Mouse (Mus musculus): ENCODE results near the gene Gm11213.

Gene Gm11213

DNA sequence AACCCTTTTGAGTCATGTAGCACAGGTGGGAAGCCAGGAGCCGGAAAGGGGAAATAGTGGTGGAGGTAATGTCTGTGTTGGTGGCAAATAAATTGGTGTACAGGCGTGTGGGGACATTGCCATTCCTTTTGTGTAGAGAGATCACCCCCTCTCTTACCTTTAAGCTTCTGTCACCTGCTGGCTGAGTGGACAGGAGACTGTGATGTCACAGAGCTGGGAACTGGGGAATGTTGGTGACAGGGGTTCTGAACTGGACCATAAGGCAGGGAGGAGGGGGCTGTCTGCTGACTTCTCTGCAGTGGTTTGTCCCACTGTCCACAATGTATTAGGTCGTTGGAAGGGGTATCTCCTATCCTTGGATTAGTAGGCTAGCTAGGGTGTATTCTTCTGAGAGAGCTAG lies at the start of gene Gm11213:
TSS of gene Gm11213 (minus strand) at position 317 of the 400 bp plus-strand sequence.
- no peak for DNase-seq (ENCODE audit: inconsistent age in 2 of 2, low spot score in 1 of 2)

GRCm38 (mm10) chr4:63654381-63654780 lies 49.3 kb upstream of the Gm11213 start:
- DNase-seq (ENCODE audit: inconsistent age in 2 of 2, low spot score in 1 of 2): no peak

DNA sequence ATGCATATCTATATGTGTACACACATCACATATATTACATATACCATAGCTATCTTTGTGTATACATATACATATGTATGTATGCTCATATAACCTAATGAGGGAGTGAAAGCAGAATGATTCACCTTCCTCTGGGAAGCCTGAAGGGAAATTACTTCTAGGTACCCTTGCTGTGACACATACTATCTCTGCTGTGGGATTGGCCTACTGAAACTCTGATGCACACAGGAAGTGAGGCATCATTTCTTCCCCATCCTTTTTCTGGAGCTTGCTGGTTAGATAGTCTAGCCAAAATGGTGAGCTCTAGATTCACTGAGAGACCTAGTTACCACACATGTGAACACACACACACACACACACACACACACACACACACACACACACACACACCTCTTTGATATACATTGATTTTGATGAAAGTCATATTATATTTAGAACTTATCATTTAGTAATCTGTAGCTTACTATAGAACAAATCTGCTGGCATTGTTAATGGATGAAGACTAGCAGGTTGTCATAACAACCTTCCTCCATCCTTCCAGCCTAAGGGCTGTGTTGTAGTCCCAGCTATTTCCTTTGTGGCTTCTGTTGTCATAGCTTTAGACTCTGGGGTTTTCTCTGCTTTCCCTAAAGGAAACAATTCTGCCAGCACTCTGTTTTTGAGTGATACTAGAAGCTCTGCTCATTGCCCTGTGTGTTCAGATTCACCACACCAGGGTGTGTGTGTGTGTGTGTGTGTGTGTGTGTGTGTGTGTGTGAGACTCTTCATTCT lies 39.1 kb upstream of the Gm11213 start:
- DNase-seq (ENCODE audit: inconsistent age in 2 of 2, low spot score in 1 of 2): no peak

DNA sequence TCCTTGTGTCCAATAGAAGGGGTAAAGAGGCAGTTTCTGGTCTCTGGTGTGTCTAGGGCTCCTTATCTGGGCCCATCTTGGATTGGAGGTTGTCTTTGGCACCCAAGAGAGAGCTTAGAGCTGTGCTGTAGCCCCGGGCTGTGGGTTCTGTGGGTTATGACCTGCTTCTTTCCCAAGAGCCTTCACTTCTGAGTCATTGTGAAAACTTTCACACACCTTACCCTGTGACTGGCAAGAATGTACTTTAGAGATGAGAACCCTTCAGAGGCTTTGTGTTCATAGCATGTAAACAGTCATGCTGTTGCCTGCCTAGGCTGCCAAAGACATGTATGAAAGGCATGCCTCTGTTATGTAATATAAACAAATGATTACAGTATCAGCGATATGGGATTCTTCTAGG lies 34.8 kb upstream of the Gm11213 start:
- DNase-seq (ENCODE audit: inconsistent age in 2 of 2, low spot score in 1 of 2): no peak

DNA sequence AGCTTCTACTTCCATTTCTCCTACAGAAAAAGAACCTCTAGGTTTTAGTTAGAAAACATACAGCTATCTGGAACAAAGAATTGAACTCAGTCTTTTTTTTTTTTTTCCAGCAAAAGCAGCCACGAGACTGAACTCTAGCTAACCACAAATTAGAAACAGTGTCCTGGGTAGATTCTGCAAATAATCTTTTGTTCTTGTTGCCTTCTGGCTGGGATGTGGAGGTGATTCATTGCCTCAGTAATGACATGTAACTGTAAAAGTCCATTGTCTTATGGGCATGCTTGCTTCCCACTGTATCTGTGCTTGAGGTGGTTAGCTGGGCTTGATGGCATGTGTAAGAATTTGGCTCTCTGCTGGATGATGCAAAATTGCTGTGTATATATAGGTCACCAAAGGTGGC lies 33.5 kb upstream of the Gm11213 start:
- DNase-seq (ENCODE audit: inconsistent age in 2 of 2, low spot score in 1 of 2): no peak

- DNase-seq (ENCODE audit: inconsistent age in 2 of 2, low spot score in 1 of 2): no peak
Observed at GRCm38 (mm10) chr4:63633181-63633580, 28.1 kb upstream of the Gm11213 start.

GRCm38 (mm10) chr4:63627111-63627510 lies 22.1 kb upstream of the Gm11213 start:
- no peak for DNase-seq (ENCODE audit: inconsistent age in 2 of 2, low spot score in 1 of 2)

- peak in 1 of 2 experiments; percentile 43 for DNase-seq (ENCODE audit: inconsistent age in 2 of 2, low spot score in 1 of 2)
Observed at GRCm38 (mm10) chr4:63625563-63626080, 20.6 kb upstream of the Gm11213 start.

- DNase-seq (ENCODE audit: inconsistent age in 2 of 2, low spot score in 1 of 2): peak in 1 of 2 experiments; percentile 54
Observed at GRCm38 (mm10) chr4:63622378-63622835, 17.3 kb upstream of the Gm11213 start, which contains the start of gene Tex48. Tex48 (minus strand) TSS chr4:63622428.

DNA sequence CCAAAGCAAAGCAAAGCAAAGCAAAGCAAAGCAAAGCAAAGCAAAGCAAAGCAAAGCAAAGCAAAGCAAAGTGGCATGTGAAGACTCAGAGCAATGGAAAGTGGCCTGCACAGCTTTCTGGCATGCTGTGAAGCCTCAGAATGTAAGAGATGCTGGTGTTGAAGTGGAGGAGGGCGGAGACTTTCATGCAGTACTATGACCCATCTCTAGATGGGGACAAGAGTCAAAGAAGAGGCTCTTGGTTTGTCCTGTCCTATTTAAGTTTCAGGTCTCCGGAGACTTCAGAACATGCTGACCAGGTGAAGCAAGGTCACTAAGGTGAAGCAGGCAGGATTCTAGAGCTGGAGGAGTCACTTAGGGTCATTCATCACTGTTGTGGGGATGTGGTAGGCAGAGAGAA lies 16.8 kb upstream of the Gm11213 start:
- no peak for DNase-seq (ENCODE audit: inconsistent age in 2 of 2, low spot score in 1 of 2)

GRCm38 (mm10) chr4:63608391-63608790 lies 3.3 kb upstream of the Gm11213 start:
- DNase-seq (ENCODE audit: inconsistent age in 2 of 2, low spot score in 1 of 2): no peak

GRCm38 (mm10) chr4:63605968-63606367 lies 907 bp upstream of the Gm11213 start:
- DNase-seq (ENCODE audit: inconsistent age in 2 of 2, low spot score in 1 of 2): no peak

DNA sequence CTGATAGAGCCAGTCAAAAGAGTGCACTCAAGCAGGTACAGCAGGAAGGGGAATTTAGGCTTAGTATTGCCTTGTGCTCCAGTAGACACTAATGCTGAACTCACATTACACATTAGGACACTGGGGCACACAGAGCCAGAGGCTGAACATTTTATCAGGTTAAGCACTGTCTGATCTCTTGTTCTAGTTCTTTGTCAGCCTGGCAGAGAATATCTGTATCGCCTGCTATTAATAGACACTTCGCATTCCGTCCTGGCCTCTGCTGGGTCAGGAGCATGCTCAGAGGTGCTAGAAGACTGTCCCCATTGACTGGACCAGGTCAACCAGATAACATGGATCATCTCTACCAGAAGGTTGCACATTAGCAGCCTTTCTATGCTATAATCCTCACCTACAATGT lies 484 bp upstream of the Gm11213 start:
- no peak for DNase-seq (ENCODE audit: inconsistent age in 2 of 2, low spot score in 1 of 2)

GRCm38 (mm10) chr4:63601263-63601662 lies 3.8 kb downstream of the Gm11213 start:
- DNase-seq (ENCODE audit: inconsistent age in 2 of 2, low spot score in 1 of 2): no peak

DNA sequence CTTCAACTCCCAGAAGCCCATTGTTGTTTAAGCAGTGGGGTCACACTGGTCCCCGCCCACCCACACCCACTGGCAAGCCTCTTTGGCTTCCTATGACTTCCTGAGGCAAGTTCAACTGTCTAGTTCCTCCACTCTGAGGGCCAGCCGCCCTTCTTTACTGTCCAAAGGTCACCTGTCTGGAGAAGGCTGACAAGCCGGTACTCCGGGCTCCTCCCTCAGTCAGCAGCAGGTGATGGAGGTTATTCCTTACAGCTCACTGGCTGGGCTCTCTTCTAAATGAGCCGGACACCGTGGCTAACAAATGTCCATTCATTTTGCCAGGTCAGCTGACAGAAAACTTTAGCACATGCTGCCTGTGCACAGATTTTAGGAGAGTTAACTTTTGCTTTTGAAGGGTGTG lies 4.3 kb downstream of the Gm11213 start:
- DNase-seq (ENCODE audit: inconsistent age in 2 of 2, low spot score in 1 of 2): no peak

DNA sequence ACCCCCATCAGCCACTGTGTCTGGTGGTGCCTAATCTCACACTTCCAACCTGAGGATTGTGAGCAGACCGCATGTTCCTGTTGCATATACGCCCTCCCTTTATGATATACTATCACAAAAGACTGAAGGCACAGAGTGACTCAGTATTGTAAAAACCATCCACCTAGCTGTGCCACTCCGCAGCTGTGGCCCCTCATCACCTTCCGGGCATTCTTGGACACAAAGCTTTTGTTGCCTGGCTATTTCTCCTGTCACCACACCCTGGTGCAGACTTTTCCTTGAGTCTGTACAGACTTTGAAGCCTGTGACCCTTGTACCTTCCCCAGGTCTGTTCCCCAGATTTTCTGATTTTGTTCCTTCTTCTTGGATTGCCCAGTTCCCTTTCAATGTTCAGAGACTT lies 9.1 kb downstream of the Gm11213 start:
- no peak for DNase-seq (ENCODE audit: inconsistent age in 2 of 2, low spot score in 1 of 2)

- DNase-seq (ENCODE audit: inconsistent age in 2 of 2, low spot score in 1 of 2): no peak
Observed at GRCm38 (mm10) chr4:63595259-63595658, 9.8 kb downstream of the Gm11213 start.

GRCm38 (mm10) chr4:63594459-63595110 lies 10.5 kb downstream of the Gm11213 start:
- DNase-seq (ENCODE audit: inconsistent age in 2 of 2, low spot score in 1 of 2): no peak

GRCm38 (mm10) chr4:63590538-63590937 lies 14.5 kb downstream of the Gm11213 start:
- DNase-seq (ENCODE audit: inconsistent age in 2 of 2, low spot score in 1 of 2): no peak

GRCm38 (mm10) chr4:63589987-63590386 lies 15.1 kb downstream of the Gm11213 start:
- no peak for DNase-seq (ENCODE audit: inconsistent age in 2 of 2, low spot score in 1 of 2)

- no peak for DNase-seq (ENCODE audit: inconsistent age in 2 of 2, low spot score in 1 of 2)
Observed at GRCm38 (mm10) chr4:63586240-63586639, 18.8 kb downstream of the Gm11213 start.

- DNase-seq (ENCODE audit: inconsistent age in 2 of 2, low spot score in 1 of 2): peak in 1 of 2 experiments; percentile 3
Observed at GRCm38 (mm10) chr4:63585216-63585615, 19.8 kb downstream of the Gm11213 start.

All from adrenal gland, adult (tissue).